Mouse (Mus musculus) lung, postnatal 36 days (tissue): ENCODE measurements around the gene Pithd1.

ENCODE experiments used
- DNase-seq: peaks from one replicate; pipeline ENCODE4 v3.0.0; 2022; ENCODE audit warnings: mixed read lengths

The Pithd1 gene

DNA sequence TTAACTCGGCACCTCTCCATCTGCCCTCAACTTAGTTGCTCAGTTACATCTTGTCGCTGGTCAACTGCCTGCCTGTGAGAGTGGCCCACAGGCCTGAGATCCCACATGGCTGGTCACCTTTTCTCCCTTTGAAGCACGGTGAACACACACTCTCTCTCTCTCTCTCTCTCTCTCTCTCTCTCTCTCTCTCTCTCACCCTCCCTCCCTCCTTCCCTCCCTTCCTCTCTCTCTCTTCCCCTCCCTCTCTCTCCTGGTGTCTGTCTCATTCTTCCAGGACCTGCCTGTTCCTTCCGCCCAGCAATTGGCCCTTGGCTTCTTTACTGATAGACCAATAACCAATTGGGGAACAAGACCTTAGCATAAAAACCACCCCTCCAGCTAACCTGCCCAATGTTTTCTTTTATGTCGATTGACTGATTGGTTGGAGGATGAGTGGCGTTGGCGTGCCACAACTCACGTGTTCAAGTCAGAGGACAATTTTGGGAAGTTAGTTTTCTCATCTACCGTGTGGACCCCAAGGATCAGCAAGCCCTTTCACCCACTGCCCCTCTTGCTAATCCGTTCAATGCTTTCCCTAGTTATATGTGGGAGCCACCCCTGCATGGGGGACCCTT lies 60.8 kb downstream of the Pithd1 start:
- no peak for DNase-seq
